Mouse (Mus musculus): ENCODE data around the gene Rmnd5a. TPM values are rescaled to one million over a fixed set of nuclear protein-coding genes. Genes with fewer than 3 reads are reported as not detected.

Gene Rmnd5a
- polyA plus RNA-seq, 1 experiment, result 2.0 TPM

GRCm38 (mm10) chr6:71357493-71357892, 82.9 kb downstream of the Rmnd5a start:
- Histone ChIP-seq H3K4me3 (replicated peaks) (no peak overlapping the region), H3K4me1 (no peaks in the 10 kb centered on the region), H3K9me3 (no peaks in the 10 kb centered on the region), H3K36me3 (replicated peaks; ENCODE audit: low read length) (no peaks in the 10 kb centered on the region), H3K27me3 (replicated peaks) (peaks cover 7% of the 10 kb centered on the region)
- TF ChIP-seq GATA1 (IDR thresholded peaks at IDR 0.05; ENCODE audit: borderline replicate concordance, low read length) (no peak), FLI1 (IDR thresholded peaks at IDR 0.05; ENCODE audit: low read length) (no peak)

- Histone ChIP-seq H3K36me3 (replicated peaks; ENCODE audit: low read length) (no peaks in the 10 kb centered on the region), H3K9me3 (no peaks in the 10 kb centered on the region), H3K4me3 (replicated peaks) (no peak overlapping the region), H3K4me1 (no peaks in the 10 kb centered on the region), H3K27me3 (replicated peaks) (peaks cover 5% of the 10 kb centered on the region)
- TF ChIP-seq FLI1 (IDR thresholded peaks at IDR 0.05; ENCODE audit: low read length) (no peak), GATA1 (IDR thresholded peaks at IDR 0.05; ENCODE audit: borderline replicate concordance, low read length) (no peak)
Measured at GRCm38 (mm10) chr6:71353722-71354121, 86.7 kb downstream of the Rmnd5a start.

- Histone ChIP-seq H3K4me1 (no peaks in the 10 kb centered on the region), H3K9me3 (peaks cover 3% of the 10 kb centered on the region), H3K4me3 (replicated peaks) (no peak overlapping the region), H3K27me3 (replicated peaks) (peaks cover 3% of the 10 kb centered on the region), H3K36me3 (replicated peaks; ENCODE audit: low read length) (no peaks in the 10 kb centered on the region)
- TF ChIP-seq GATA1 (IDR thresholded peaks at IDR 0.05; ENCODE audit: borderline replicate concordance, low read length) (no peak), FLI1 (IDR thresholded peaks at IDR 0.05; ENCODE audit: low read length) (no peak)
Measured at GRCm38 (mm10) chr6:71352866-71353427, 87.5 kb downstream of the Rmnd5a start.

- no peaks in the 10 kb centered on the region for H3K36me3 ChIP-seq (replicated peaks; ENCODE audit: low read length)
- peaks cover 6% of the 10 kb centered on the region for H3K9me3 ChIP-seq
- H3K27me3 ChIP-seq (replicated peaks), result peaks cover 3% of the 10 kb centered on the region
- H3K4me3 ChIP-seq (replicated peaks), result no peak overlapping the region
- TF ChIP-seq GATA1 (IDR thresholded peaks at IDR 0.05; ENCODE audit: borderline replicate concordance, low read length) (no peak), FLI1 (IDR thresholded peaks at IDR 0.05; ENCODE audit: low read length) (no peak)
- no peaks in the 10 kb centered on the region for H3K4me1 ChIP-seq
Measured at GRCm38 (mm10) chr6:71352201-71352600, 88.2 kb downstream of the Rmnd5a start.

- TF ChIP-seq FLI1 (IDR thresholded peaks at IDR 0.05; ENCODE audit: low read length) (no peak), GATA1 (IDR thresholded peaks at IDR 0.05; ENCODE audit: borderline replicate concordance, low read length) (no peak)
- no peaks in the 10 kb centered on the region for H3K4me1 ChIP-seq
Measured at GRCm38 (mm10) chr6:71351201-71351600, 89.2 kb downstream of the Rmnd5a start.

GRCm38 (mm10) chr6:71348006-71348405, 92.4 kb downstream of the Rmnd5a start:
- H3K9me3 ChIP-seq, result peaks cover 6% of the 10 kb centered on the region

More at GRCm38 (mm10) chr6:71351201-71351600, 89.2 kb downstream of the Rmnd5a start:
- peaks cover 3% of the 10 kb centered on the region for H3K27me3 ChIP-seq (replicated peaks)
- no peaks in the 10 kb centered on the region for H3K36me3 ChIP-seq (replicated peaks; ENCODE audit: low read length)
- H3K4me3 ChIP-seq (replicated peaks), result no peak overlapping the region
- peaks cover 6% of the 10 kb centered on the region for H3K9me3 ChIP-seq

GRCm38 (mm10) chr6:71341179-71341578, 99.3 kb downstream of the Rmnd5a start:
- Histone ChIP-seq H3K4me3 (replicated peaks) (no peak overlapping the region), H3K27me3 (replicated peaks) (peaks cover 5% of the 10 kb centered on the region), H3K4me1 (no peaks in the 10 kb centered on the region), H3K9me3 (no peaks in the 10 kb centered on the region), H3K36me3 (replicated peaks; ENCODE audit: low read length) (no peaks in the 10 kb centered on the region)
- TF ChIP-seq GATA1 (IDR thresholded peaks at IDR 0.05; ENCODE audit: borderline replicate concordance, low read length) (no peak), FLI1 (IDR thresholded peaks at IDR 0.05; ENCODE audit: low read length) (no peak)

More at GRCm38 (mm10) chr6:71348006-71348405, 92.4 kb downstream of the Rmnd5a start:
- H3K4me1 ChIP-seq, result no peaks in the 10 kb centered on the region
- H3K27me3 ChIP-seq (replicated peaks), result no peaks in the 10 kb centered on the region
- TF ChIP-seq FLI1 (IDR thresholded peaks at IDR 0.05; ENCODE audit: low read length) (no peak), GATA1 (IDR thresholded peaks at IDR 0.05; ENCODE audit: borderline replicate concordance, low read length) (no peak)
- no peaks in the 10 kb centered on the region for H3K36me3 ChIP-seq (replicated peaks; ENCODE audit: low read length)
- H3K4me3 ChIP-seq (replicated peaks), result no peak overlapping the region

GRCm38 (mm10) chr6:71339351-71339750, 101.1 kb downstream of the Rmnd5a start:
- H3K4me3 ChIP-seq (replicated peaks), result no peak overlapping the region
- H3K36me3 ChIP-seq (replicated peaks; ENCODE audit: low read length), result no peaks in the 10 kb centered on the region
- no peaks in the 10 kb centered on the region for H3K9me3 ChIP-seq
- no peak for TF ChIP-seq GATA1 (IDR thresholded peaks at IDR 0.05; ENCODE audit: borderline replicate concordance, low read length)
- TF ChIP-seq FLI1 (IDR thresholded peaks at IDR 0.05; ENCODE audit: low read length), result no peak
- peaks cover 7% of the 10 kb centered on the region for H3K27me3 ChIP-seq (replicated peaks)
- no peaks in the 10 kb centered on the region for H3K4me1 ChIP-seq

- Histone ChIP-seq H3K9me3 (no peaks in the 10 kb centered on the region), H3K27me3 (replicated peaks) (peaks cover 7% of the 10 kb centered on the region)
- TF ChIP-seq GATA1 (IDR thresholded peaks at IDR 0.05; ENCODE audit: borderline replicate concordance, low read length) (no peak), FLI1 (IDR thresholded peaks at IDR 0.05; ENCODE audit: low read length) (no peak)
Measured at GRCm38 (mm10) chr6:71338941-71339340, 101.5 kb downstream of the Rmnd5a start.

More at GRCm38 (mm10) chr6:71338941-71339340, 101.5 kb downstream of the Rmnd5a start:
- Histone ChIP-seq H3K36me3 (replicated peaks; ENCODE audit: low read length) (no peaks in the 10 kb centered on the region), H3K4me3 (replicated peaks) (no peak overlapping the region), H3K4me1 (no peaks in the 10 kb centered on the region)

Other genes starting within 250 kb of the Rmnd5a start
- gene Fabp1, start 240.8 kb downstream of the Rmnd5a start, polyA plus RNA-seq (2012; ENCODE audit: insufficient read depth, low replicate concordance), result not detected in 2 replicates
- 19.3 and 76.1 TPM in 2 replicates for gene Krcc1, start 169.0 kb downstream of the Rmnd5a start, polyA plus RNA-seq (2012; ENCODE audit: insufficient read depth, low replicate concordance)
- gene Smyd1, start 118.4 kb downstream of the Rmnd5a start, polyA plus RNA-seq (2012; ENCODE audit: insufficient read depth, low replicate concordance), result 0.19 TPM in 1 of 2 replicates, not detected in the other
- gene Cd8b1, start 117.8 kb downstream of the Rmnd5a start, polyA plus RNA-seq (2012; ENCODE audit: insufficient read depth, low replicate concordance), result not detected in 2 replicates
- gene Cd8a, start 67.2 kb downstream of the Rmnd5a start, polyA plus RNA-seq (2012; ENCODE audit: insufficient read depth, low replicate concordance), result not detected in 2 replicates
- gene Rnf103, start 53.3 kb upstream of the Rmnd5a start, polyA plus RNA-seq (2012; ENCODE audit: insufficient read depth, low replicate concordance), result 7.3 and 27.6 TPM in 2 replicates
- gene Chmp3, start 103.2 kb upstream of the Rmnd5a start, polyA plus RNA-seq (2012; ENCODE audit: insufficient read depth, low replicate concordance), result 7.6 and 33.8 TPM in 2 replicates
- 0.83 and 6.5 TPM in 2 replicates for gene Kdm3a, start 192.4 kb upstream of the Rmnd5a start, polyA plus RNA-seq (2012; ENCODE audit: insufficient read depth, low replicate concordance)

Measured in megakaryocyte, embryonic 14.5 days (primary cell).